Mouse (Mus musculus): ENCODE results near the gene Dnajb14. TPM values are rescaled to one million over a fixed set of nuclear protein-coding genes. Genes with fewer than 3 reads are reported as not detected.

The Dnajb14 gene
- polyA plus RNA-seq, 1 experiment from 2014 or later, result 9.6 TPM

Other genes with a start within 250 kb of the Dnajb14 start
- 2.9 and 3.0 TPM in 2 replicates for gene Ddit4l, start 246.1 kb upstream of the Dnajb14 start, polyA plus RNA-seq (2015; fragmentation: Nextera tagmentation; extraction: Ambion mirVana)
- not detected in 2 replicates for gene Gm21962, start 196.2 kb upstream of the Dnajb14 start, polyA plus RNA-seq (2015; fragmentation: Nextera tagmentation; extraction: Ambion mirVana)
- 1,225 and 1,412 TPM in 2 replicates for gene H2afz, start 3.2 kb upstream of the Dnajb14 start, polyA plus RNA-seq (2015; fragmentation: Nextera tagmentation; extraction: Ambion mirVana)
- 160 and 162 TPM in 2 replicates for gene Lamtor3, start 50.8 kb downstream of the Dnajb14 start, polyA plus RNA-seq (2015; fragmentation: Nextera tagmentation; extraction: Ambion mirVana)
- gene Dapp1, start 113.9 kb downstream of the Dnajb14 start, polyA plus RNA-seq (2015; fragmentation: Nextera tagmentation; extraction: Ambion mirVana), result 35.8 and 41.6 TPM in 2 replicates
- gene 1110002E22Rik, start 197.4 kb downstream of the Dnajb14 start, polyA plus RNA-seq (2015; fragmentation: Nextera tagmentation; extraction: Ambion mirVana), result 0.15 and 0.18 TPM in 2 replicates
- gene Gm5105, start 199.7 kb downstream of the Dnajb14 start, polyA plus RNA-seq (2015; fragmentation: Nextera tagmentation; extraction: Ambion mirVana), result 0.17 TPM in 1 of 2 replicates, not detected in the other

Data from intestine, embryonic 16.5 days (tissue).